Mouse (Mus musculus): Measurements from ENCODE around the gene Tcte1. TPM values are rescaled to one million over a fixed set of nuclear protein-coding genes. Genes with fewer than 3 reads are reported as not detected.
A peak's percentile ranks its signal among the peaks of the same experiment; 100 is the strongest.

The Tcte1 gene
- polyA plus RNA-seq, 1 experiment from 2014 or later, result 1.4 TPM

DNA sequence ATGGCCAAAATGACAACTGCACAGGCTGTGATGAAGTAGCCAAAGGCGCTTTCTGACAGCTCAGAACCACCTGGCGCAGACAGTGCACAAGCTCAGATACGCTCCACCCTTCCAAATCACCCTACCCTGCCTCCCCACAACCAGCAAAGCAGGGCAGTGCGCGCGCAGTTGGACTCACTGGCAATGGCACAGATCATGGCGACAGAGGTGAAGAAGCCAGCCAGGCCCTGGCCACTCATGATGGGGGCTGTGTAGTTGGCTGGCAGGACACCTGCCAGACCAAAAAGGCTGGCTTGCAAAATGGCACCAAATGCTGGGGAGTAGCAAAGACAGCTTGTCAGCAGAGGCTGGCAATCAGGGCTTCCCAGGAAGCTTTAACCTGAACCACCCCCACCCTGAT lies 66.0 kb downstream of the Tcte1 start:
- peaks cover 57% of the 10 kb centered on the region for H3K4me1 ChIP-seq
- H3K36me3 ChIP-seq, result peaks cover 41% of the 10 kb centered on the region
- DNase-seq (ENCODE audit: low spot score), result no peak
- H3K27ac ChIP-seq (replicated peaks), result 0 out of 2 replicates have a peak overlapping the region, but pooled peaks have one; percentile 2
- no peak overlapping the region for H3K4me3 ChIP-seq
- peaks cover 8% of the 10 kb centered on the region; the same call in 1 of the 2 replicates for H3K9me3 ChIP-seq (replicated peaks)
- H3K27me3 ChIP-seq (ENCODE audit: low read depth, poor library complexity, severe bottlenecking), result peaks cover 27% of the 10 kb centered on the region
- 97% methylated on average over 7 of the region's 7 CpGs for WGBS

DNA sequence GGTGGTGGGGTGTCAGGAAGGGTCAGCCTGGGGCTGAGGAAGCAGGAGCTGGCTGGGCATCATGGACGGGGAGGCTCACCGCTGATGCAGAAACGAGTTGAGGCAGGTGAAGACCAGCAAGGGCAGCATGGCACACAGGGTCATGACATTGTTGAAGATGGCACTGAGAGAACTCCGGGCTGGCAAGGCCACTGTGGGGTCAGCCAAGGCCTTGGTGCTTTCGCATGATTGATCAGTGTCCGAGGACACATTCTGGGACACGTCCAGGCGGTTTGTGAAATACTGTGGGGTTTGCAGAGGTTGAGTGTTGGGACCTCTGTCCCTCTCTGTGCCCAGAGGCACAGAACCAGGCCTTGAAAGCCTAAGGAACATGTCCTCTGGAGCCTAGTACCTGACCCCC lies 66.6 kb downstream of the Tcte1 start:
- Histone ChIP-seq H3K27me3 (ENCODE audit: low read depth, poor library complexity, severe bottlenecking) (peaks cover 33% of the 10 kb centered on the region), H3K9me3 (replicated peaks) (peaks cover 8% of the 10 kb centered on the region; the same call in 1 of the 2 replicates), H3K36me3 (peaks cover 41% of the 10 kb centered on the region), H3K4me3 (no peak overlapping the region), H3K4me1 (peaks cover 57% of the 10 kb centered on the region), H3K27ac (replicated peaks) (0 out of 2 replicates have a peak overlapping the region, but pooled peaks have one; percentile 2)
- WGBS, result 91% methylated on average over 8 of the region's 8 CpGs
- DNase-seq (ENCODE audit: low spot score), result no peak

DNA sequence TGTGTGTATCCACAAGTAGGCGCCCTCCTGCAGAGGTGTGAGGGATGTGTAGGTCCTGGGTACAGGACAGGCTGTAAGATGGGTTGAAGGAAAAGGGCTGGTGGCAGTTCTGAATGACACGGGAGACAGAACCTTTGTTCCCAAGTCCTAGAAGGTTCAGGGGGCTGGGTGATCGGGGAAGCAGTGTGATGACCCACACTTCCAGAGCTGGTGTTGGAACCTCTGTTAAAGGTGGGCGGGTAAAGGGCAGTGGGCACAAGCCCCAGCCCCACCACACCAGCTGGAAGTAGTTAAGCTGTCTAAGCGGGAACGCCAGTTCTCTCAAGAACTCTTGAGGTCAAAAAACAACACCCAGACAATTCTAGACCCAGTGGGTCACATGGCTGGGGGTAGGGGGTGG lies 67.2 kb downstream of the Tcte1 start:
- Histone ChIP-seq H3K4me1 (peaks cover 57% of the 10 kb centered on the region), H3K9me3 (replicated peaks) (peaks cover 8% of the 10 kb centered on the region; the same call in 1 of the 2 replicates), H3K4me3 (no peak overlapping the region), H3K27ac (replicated peaks) (no peak overlapping the region), H3K27me3 (ENCODE audit: low read depth, poor library complexity, severe bottlenecking) (peaks cover 39% of the 10 kb centered on the region), H3K36me3 (peaks cover 41% of the 10 kb centered on the region)
- DNase-seq (ENCODE audit: low spot score), result no peak
- 89% methylated on average over 6 of the region's 6 CpGs for WGBS

DNA sequence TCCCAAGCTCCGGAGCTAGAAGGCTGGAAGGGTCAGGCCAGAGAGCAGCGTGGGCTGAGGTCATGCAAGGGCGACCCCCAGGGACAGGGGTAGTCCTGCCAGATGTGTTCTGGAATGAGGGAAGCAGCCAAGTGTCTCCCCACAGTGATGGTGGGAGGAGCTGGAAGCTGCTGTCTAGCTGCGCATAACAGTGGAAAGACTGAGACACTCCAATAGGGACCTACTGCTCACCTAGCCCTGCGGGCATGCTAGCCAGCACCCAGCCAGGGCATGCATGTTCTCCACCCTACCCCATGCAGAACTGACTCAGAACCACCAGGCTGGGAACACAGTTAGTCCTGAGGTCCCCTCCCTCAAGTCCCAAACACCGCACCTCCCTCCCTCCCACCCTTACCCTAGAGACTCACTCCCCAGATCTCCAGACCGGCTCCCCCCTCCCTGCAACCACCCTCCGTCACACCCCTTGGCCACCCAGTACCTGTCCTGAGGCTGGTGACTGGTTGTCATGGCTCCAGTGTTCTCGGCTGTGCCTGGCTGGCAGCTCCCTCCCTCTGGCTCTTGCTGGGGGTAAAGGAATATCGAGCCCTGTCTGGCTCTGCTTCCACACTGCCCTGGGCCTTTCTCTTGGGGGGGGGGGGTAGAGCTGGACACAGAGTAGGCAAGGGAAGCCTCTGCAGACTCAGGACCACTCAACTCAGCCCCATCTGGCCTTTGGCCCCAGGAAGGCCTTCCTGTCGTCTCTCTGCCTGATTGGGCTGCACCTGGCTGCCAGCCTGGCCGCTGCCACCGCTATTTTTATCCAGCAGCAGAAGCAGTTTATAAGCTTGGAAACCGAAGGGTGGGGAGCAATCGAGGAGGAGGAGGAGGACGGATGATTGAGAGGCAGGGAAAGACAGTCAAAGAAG lies 68.7 kb downstream of the Tcte1 start:
- Histone ChIP-seq H3K36me3 (peaks cover 29% of the 10 kb centered on the region), H3K27ac (replicated peaks) (peak overlapping the region; percentile 56), H3K4me1 (peaks cover 63% of the 10 kb centered on the region), H3K4me3 (peak overlapping the region; percentile 66), H3K9me3 (replicated peaks) (peaks cover 2% of the 10 kb centered on the region; the same call in 1 of the 2 replicates), H3K27me3 (ENCODE audit: low read depth, poor library complexity, severe bottlenecking) (peaks cover 54% of the 10 kb centered on the region)
- DNase-seq (ENCODE audit: low spot score), result no peak
- 58% methylated on average over 16 of the region's 16 CpGs for WGBS

Other genes with a start within 250 kb of the Tcte1 start
- 67.9 and 68.3 TPM in 2 replicates for gene Cdc5l, start 89.7 kb upstream of the Tcte1 start, polyA plus RNA-seq (2016; fragmentation: Nextera tagmentation; extraction: Ambion mirVana)
- gene Spats1, start 48.0 kb upstream of the Tcte1 start, polyA plus RNA-seq (2016; fragmentation: Nextera tagmentation; extraction: Ambion mirVana), result 0.42 and 0.71 TPM in 2 replicates
- gene Aars2, start 16.6 kb upstream of the Tcte1 start, polyA plus RNA-seq (2016; fragmentation: Nextera tagmentation; extraction: Ambion mirVana), result 33.9 and 35.7 TPM in 2 replicates
- 7.0 and 10.2 TPM in 2 replicates for gene Tmem151b, start 26.2 kb downstream of the Tcte1 start, polyA plus RNA-seq (2016; fragmentation: Nextera tagmentation; extraction: Ambion mirVana)
- 8.6 and 9.2 TPM in 2 replicates for gene Nfkbie, start 32.3 kb downstream of the Tcte1 start, polyA plus RNA-seq (2016; fragmentation: Nextera tagmentation; extraction: Ambion mirVana)
- 122 and 124 TPM in 2 replicates for gene Slc35b2, start 40.4 kb downstream of the Tcte1 start, polyA plus RNA-seq (2016; fragmentation: Nextera tagmentation; extraction: Ambion mirVana)
- 1,780 and 2,044 TPM in 2 replicates for gene Hsp90ab1, start 49.8 kb downstream of the Tcte1 start, polyA plus RNA-seq (2016; fragmentation: Nextera tagmentation; extraction: Ambion mirVana)
- 62.9 and 70.6 TPM in 2 replicates for gene Slc29a1, start 76.2 kb downstream of the Tcte1 start, polyA plus RNA-seq (2016; fragmentation: Nextera tagmentation; extraction: Ambion mirVana)
- gene Mymx, start 78.7 kb downstream of the Tcte1 start, polyA plus RNA-seq (2016; fragmentation: Nextera tagmentation; extraction: Ambion mirVana), result 0.21 and 0.39 TPM in 2 replicates
- gene Capn11, start 135.9 kb downstream of the Tcte1 start, polyA plus RNA-seq (2016; fragmentation: Nextera tagmentation; extraction: Ambion mirVana), result 0.76 and 1.5 TPM in 2 replicates
- gene Mrpl14, start 162.9 kb downstream of the Tcte1 start, polyA plus RNA-seq (2016; fragmentation: Nextera tagmentation; extraction: Ambion mirVana), result 148 and 155 TPM in 2 replicates
- gene Tmem63b, start 163.5 kb downstream of the Tcte1 start, polyA plus RNA-seq (2016; fragmentation: Nextera tagmentation; extraction: Ambion mirVana), result 60.5 and 82.0 TPM in 2 replicates
- gene 1600014C23Rik, start 210.4 kb downstream of the Tcte1 start, polyA plus RNA-seq (2016; fragmentation: Nextera tagmentation; extraction: Ambion mirVana), result 0.48 and 0.58 TPM in 2 replicates